ENCODE assay signal across 17 mouse cellular contexts in genomic region chr13:108335257-108336003, GRCm38 (mm10). TPM values are rescaled to one million over a fixed set of nuclear protein-coding genes. Genes with fewer than 3 reads are reported as not detected.
DNase-seq lines count a peak whose midpoint lies in the region; ATAC-seq and TF ChIP-seq lines count a peak whose summit lies in the region.
"Had no signal": no experiment of that assay in that cellular context is flagged by ENCODE, and none has a peak within 500 bp of the region (broad histone marks: within the 10 kb centered on the region; RNA-seq: fewer than 3 reads in every experiment).

No protein-coding gene starts in this region.

- no peak for TF ChIP-seq CTCF in embryonic fibroblast, embryonic 13.5 days (IDR thresholded peaks at IDR 0.05; ENCODE audit: borderline replicate concordance, insufficient read depth, low read length)
- TF ChIP-seq CTCF in small intestine, adult 2 months (IDR thresholded peaks at IDR 0.05; ENCODE audit: extremely low read depth, insufficient read length, insufficient replicate concordance, low read depth, low read length): no peak

- intact Hi-C loops in heart, postnatal 14 days (cut with DNase I): no loop called here

- peak; percentile 39; the same call in 1 of the 2 replicates for ATAC-seq in lung, embryonic 15.5 days (ENCODE audit: borderline replicate concordance, extremely low read depth, low FRiP score, low TSS enrichment)
- ATAC-seq in hindbrain, embryonic 12.5 days (ENCODE audit: low FRiP score): no peak
- ATAC-seq: hindbrain, embryonic 16.5 days had no signal

- H3K4me3 ChIP-seq in lung, embryonic 15.5 days: no peak overlapping the region
- no peak overlapping the region for H3K4me3 ChIP-seq in embryonic fibroblast, embryonic 13.5 days (ENCODE audit: insufficient read depth, low read length)
- no peak overlapping the region for H3K4me3 ChIP-seq in small intestine, adult 2 months (ENCODE audit: low read depth, low read length)
- H3K4me3 ChIP-seq in hindbrain, embryonic 12.5 days: no peak overlapping the region
- H3K4me3 ChIP-seq: neural tube, embryonic 15.5 days had no signal

- H3K4me2 ChIP-seq in lung, embryonic 15.5 days: peak overlapping the region; percentile 3; the same call in 1 of the 2 replicates
- no peak overlapping the region for H3K4me2 ChIP-seq in hindbrain, embryonic 12.5 days (replicated peaks)
- H3K4me2 ChIP-seq: heart, embryonic 11.5 days; neural tube, embryonic 15.5 days had no signal

- H3K9ac ChIP-seq in lung, embryonic 15.5 days: no peak overlapping the region
- no peak overlapping the region for H3K9ac ChIP-seq in hindbrain, embryonic 12.5 days
- H3K9ac ChIP-seq: neural tube, embryonic 15.5 days had no signal

- 58% methylated on average over 15 of the region's 15 CpGs for WGBS in lung, embryonic 15.5 days
- whole genome bisulfite sequencing in small intestine, adult 2 months: 39% methylated on average over 15 of the region's 15 CpGs
- WGBS in hindbrain, embryonic 12.5 days: 91% methylated on average over 15 of the region's 15 CpGs

- no peaks in the 10 kb centered on the region for H3K27me3 ChIP-seq in lung, embryonic 15.5 days
- no peaks in the 10 kb centered on the region for H3K27me3 ChIP-seq in small intestine, adult 2 months (ENCODE audit: control insufficient read depth, insufficient read depth, low read length)
- no peaks in the 10 kb centered on the region for H3K27me3 ChIP-seq in hindbrain, embryonic 12.5 days
- H3K27me3 ChIP-seq: neural tube, embryonic 15.5 days had no signal

- TF ChIP-seq POLR2A in embryonic fibroblast, embryonic 13.5 days (IDR thresholded peaks at IDR 0.05; ENCODE audit: low read depth, low read length): no peak
- no peak for TF ChIP-seq POLR2A in small intestine, adult 2 months (IDR thresholded peaks at IDR 0.05; ENCODE audit: low read depth, low read length)

- H3K4me1 ChIP-seq in lung, embryonic 15.5 days: peaks cover 7% of the 10 kb centered on the region; the same call in 1 of the 2 replicates
- H3K4me1 ChIP-seq in embryonic fibroblast, embryonic 13.5 days (ENCODE audit: control insufficient read depth, insufficient read depth, low read length): peaks cover 9% of the 10 kb centered on the region; the same call in 1 of the 2 replicates
- H3K4me1 ChIP-seq in small intestine, adult 2 months (ENCODE audit: control insufficient read depth, insufficient read depth, insufficient read length, low read length): peaks cover 30% of the 10 kb centered on the region; the same call in 1 of the 2 replicates
- no peaks in the 10 kb centered on the region for H3K4me1 ChIP-seq in hindbrain, embryonic 12.5 days
- H3K4me1 ChIP-seq: neural tube, embryonic 15.5 days had no signal

- peaks cover 2% of the 10 kb centered on the region; the same call in 1 of the 2 replicates for H3K36me3 ChIP-seq in lung, embryonic 15.5 days
- no peaks in the 10 kb centered on the region for H3K36me3 ChIP-seq in small intestine, adult 2 months (ENCODE audit: control insufficient read depth, insufficient read depth, low read length)
- H3K36me3 ChIP-seq in hindbrain, embryonic 12.5 days: no peaks in the 10 kb centered on the region
- H3K36me3 ChIP-seq: neural tube, embryonic 15.5 days had no signal

- no peak overlapping the region for H3K27ac ChIP-seq in lung, embryonic 15.5 days
- H3K27ac ChIP-seq in embryonic fibroblast, embryonic 13.5 days (ENCODE audit: insufficient read depth, low read length): 0 out of 2 replicates have a peak overlapping the region, but pooled peaks have one; percentile 29
- 0 out of 2 replicates have a peak overlapping the region, but pooled peaks have one; percentile 3 for H3K27ac ChIP-seq in small intestine, adult 2 months (ENCODE audit: insufficient read depth, low read depth, low read length)
- H3K27ac ChIP-seq in hindbrain, embryonic 12.5 days: no peak overlapping the region
- H3K27ac ChIP-seq: neural tube, embryonic 15.5 days had no signal

- no peaks in the 10 kb centered on the region for H3K9me3 ChIP-seq in lung, embryonic 15.5 days
- no peaks in the 10 kb centered on the region for H3K9me3 ChIP-seq in hindbrain, embryonic 12.5 days (replicated peaks)
- H3K9me3 ChIP-seq: neural tube, embryonic 15.5 days had no signal

- peak; percentile 63 for DNase-seq in heart, adult 11 months
- no peak for DNase-seq in heart, postnatal 14 days
- DNase-seq in lung, adult 18-20 months: no peak
- no peak for DNase-seq in embryo, embryonic 9.5 days (ENCODE audit: extremely low spot score)
- DNase-seq: B cell, adult 2 months; cerebellum, postnatal 25 days; kidney, postnatal 14 days; left cerebral cortex, postnatal 4 days; thymus, adult 2 months had no signal

RNA-seq across cellular contexts. Expression of gene Depdc1b, which starts 19.3 kb away (rescaled TPM):
- 1 to 10 TPM in 1 of 2 experiments, under 1 TPM in 1; 0.88 to 2.1 TPM for total RNA-seq in heart, postnatal 14 days (2021)
- 13.4 and 15.2 TPM in 2 replicates for polyA plus RNA-seq in lung, embryonic 15.5 days (2015; fragmentation: Nextera tagmentation; extraction: Ambion mirVana)
- 2.5 and 3.5 TPM in 2 replicates for polyA plus RNA-seq in embryonic fibroblast, embryonic 13.5 days (2011; ENCODE audit: insufficient read length, low read depth, missing spikeins)
- polyA plus RNA-seq in small intestine, adult 2 months (2012; rRNA removed): 0.47 and 0.82 TPM in 2 replicates
- polyA plus RNA-seq in hindbrain, embryonic 12.5 days (2016; fragmentation: Nextera tagmentation; extraction: Ambion mirVana): 8.1 and 9.2 TPM in 2 replicates
- total RNA-seq: gastrocnemius, adult 18-20 months had no signal

Comparison
In these comparisons a context has a peak if more than half of its experiments do, and no peak if none do; other contexts are left out.
1. H3K27ac ChIP-seq: peak in embryonic fibroblast, embryonic 13.5 days (single experiment) and small intestine, adult 2 months (single experiment); none in lung, embryonic 15.5 days (single experiment) and hindbrain, embryonic 12.5 days (single experiment).